Comparison of ENCODE assay signal across 10 mouse cellular contexts in genomic region chr9:65220398-65220797, GRCm38 (mm10). TPM values are rescaled to one million over a fixed set of nuclear protein-coding genes. Genes with fewer than 3 reads are reported as not detected.
DNase-seq lines count a peak whose midpoint lies in the region; ATAC-seq and TF ChIP-seq lines count a peak whose summit lies in the region.
"Not testable (repeated sequence)": the region's sequence is repeated elsewhere in the genome, so short reads cannot be mapped to it uniquely, and the experiment has no call there.
"Had no signal": no experiment of that assay in that cellular context is flagged by ENCODE, and none has a peak within 500 bp of the region (broad histone marks: within the 10 kb centered on the region; RNA-seq: fewer than 3 reads in every experiment).

No protein-coding gene starts in this region.

- not testable (repeated sequence) for TF ChIP-seq EP300 in MEL (IDR thresholded peaks at IDR 0.05; ENCODE audit: low read depth in 1 of 2, low read length in 2 of 2); liver, embryonic 14.5 days (IDR thresholded peaks at IDR 0.05; ENCODE audit: low read depth); lung, postnatal 0 days (IDR thresholded peaks at IDR 0.05)

- not testable (repeated sequence) for H3K27me3 ChIP-seq in MEL (ENCODE audit: control insufficient read depth in 1 of 2, insufficient read depth in 2 of 2, low read length in 2 of 2); forebrain, postnatal 0 days (ENCODE audit: insufficient read depth, low read length); hindbrain, postnatal 0 days (ENCODE audit: insufficient read depth, low read length); liver, embryonic 14.5 days (ENCODE audit: control insufficient read depth, insufficient read depth, low read length); lung, postnatal 0 days (replicated peaks; ENCODE audit: insufficient read depth, low read length)

- TF ChIP-seq POLR2A in MEL (IDR thresholded peaks at IDR 0.05; ENCODE audit: control insufficient read depth in 1 of 2, insufficient read depth in 1 of 2, low read depth in 1 of 2, low read length in 2 of 2, poor library complexity in 1 of 2): not testable (repeated sequence)

- not testable (repeated sequence) for TF ChIP-seq RAD21 in MEL (IDR thresholded peaks at IDR 0.05; ENCODE audit: low read depth, low read length)

- not testable (repeated sequence) for ATAC-seq in forebrain, postnatal 0 days; hindbrain, postnatal 0 days; liver, embryonic 14.5 days (ENCODE audit: insufficient read depth); lung, postnatal 0 days

- not testable (repeated sequence) for H3K79me2 ChIP-seq in MEL (ENCODE audit: control insufficient read depth, insufficient read depth, low read length, poor library complexity)

- H3K4me3 ChIP-seq in MEL (ENCODE audit: control insufficient read depth in 1 of 2, insufficient read depth in 1 of 2, low read depth in 2 of 2, low read length in 2 of 2); forebrain, postnatal 0 days (ENCODE audit: low read depth, low read length); hindbrain, postnatal 0 days (ENCODE audit: low read length); layer of hippocampus, adult 2 months; liver, embryonic 14.5 days (ENCODE audit: insufficient read depth in 1 of 2, low read depth in 2 of 2, low read length in 2 of 2); lung, postnatal 0 days (ENCODE audit: low read depth, low read length): not testable (repeated sequence)

- H3K9me3 ChIP-seq in MEL (replicated peaks; ENCODE audit: insufficient read depth, low read length); forebrain, postnatal 0 days (ENCODE audit: low read length); hindbrain, postnatal 0 days (ENCODE audit: low read length); liver, embryonic 14.5 days (ENCODE audit: control insufficient read depth, low read length); lung, postnatal 0 days (ENCODE audit: low read length): not testable (repeated sequence)

- WGBS in forebrain, postnatal 0 days: 41% methylated on average over 3 of the region's 3 CpGs
- 41% methylated on average over 3 of the region's 3 CpGs for WGBS in hindbrain, postnatal 0 days
- WGBS in liver, embryonic 14.5 days (ENCODE audit: insufficient replicate concordance): 49% methylated on average over 3 of the region's 3 CpGs
- 36% methylated on average over 3 of the region's 3 CpGs for WGBS in lung, postnatal 0 days

- not testable (repeated sequence) for H3K4me1 ChIP-seq in MEL (ENCODE audit: control insufficient read depth in 1 of 2, insufficient read depth in 2 of 2, low read length in 2 of 2); forebrain, postnatal 0 days (ENCODE audit: insufficient read depth); hindbrain, postnatal 0 days (ENCODE audit: insufficient read depth, low read length); lung, postnatal 0 days (ENCODE audit: insufficient read depth, low read depth, low read length)
- H3K4me1 ChIP-seq in liver, embryonic 14.5 days (replicated peaks; ENCODE audit: control insufficient read depth in 2 of 2, insufficient read depth in 2 of 2, low read length in 1 of 2): peaks cover 33 to 36% of the 10 kb centered on the region in 2 experiments

- DNase-seq in MEL (ENCODE audit: low read depth, low spot score): peak; percentile 36
- DNase-seq in forebrain, postnatal 0 days; hindbrain, postnatal 0 days (ENCODE audit: low spot score); layer of hippocampus, adult 2 months (ENCODE audit: low spot score in 2 of 2); liver, embryonic 14.5 days (ENCODE audit: low read depth in 3 of 3, low spot score in 3 of 3); lung, postnatal 0 days (ENCODE audit: low spot score): not testable (repeated sequence)

- not testable (repeated sequence) for H3K36me3 ChIP-seq in MEL (ENCODE audit: control insufficient read depth in 1 of 2, insufficient read depth in 2 of 2, low read length in 2 of 2); forebrain, postnatal 0 days (ENCODE audit: insufficient read depth); hindbrain, postnatal 0 days (ENCODE audit: insufficient read depth, low read length); liver, embryonic 14.5 days (replicated peaks; ENCODE audit: control insufficient read depth, insufficient read depth, low read depth); lung, postnatal 0 days (ENCODE audit: insufficient read depth, low read length)

- H3K9ac ChIP-seq in MEL (ENCODE audit: control insufficient read depth, low read depth, low read length, poor library complexity, severe bottlenecking); forebrain, postnatal 0 days; hindbrain, postnatal 0 days (replicated peaks; ENCODE audit: low read length); liver, embryonic 14.5 days (replicated peaks); lung, postnatal 0 days (replicated peaks; ENCODE audit: low read depth): not testable (repeated sequence)

- H3K27ac ChIP-seq in MEL (ENCODE audit: control insufficient read depth, low read depth, low read length); forebrain, postnatal 0 days (ENCODE audit: low read depth, low read length); hindbrain, postnatal 0 days; layer of hippocampus, adult 2 months; liver, embryonic 14.5 days; lung, postnatal 0 days (ENCODE audit: low read length): not testable (repeated sequence)

- peak in 2 of 3 experiments; percentile 4 to 42; a peak in 2 of 6 replicates for TF ChIP-seq CTCF in MEL (IDR thresholded peaks at IDR 0.05 in 2 of 3, conservative IDR thresholded peaks at IDR 0.05 in 1 of 3; ENCODE audit: control insufficient read depth in 1 of 3, insufficient read depth in 1 of 3, low read depth in 2 of 3, low read length in 3 of 3, poor library complexity in 1 of 3, severe bottlenecking in 1 of 3)
- peak; percentile 42 for TF ChIP-seq CTCF in forebrain, postnatal 0 days (IDR thresholded peaks at IDR 0.05; ENCODE audit: low read depth)
- peak; percentile 51 for TF ChIP-seq CTCF in hindbrain, postnatal 0 days (IDR thresholded peaks at IDR 0.05; ENCODE audit: low read depth)
- TF ChIP-seq CTCF in layer of hippocampus, adult 2 months (conservative IDR thresholded peaks at IDR 0.05): peak; percentile 47
- peak; percentile 54 for TF ChIP-seq CTCF in liver, embryonic 14.5 days (IDR thresholded peaks at IDR 0.05; ENCODE audit: low read depth)
- TF ChIP-seq CTCF in lung, postnatal 0 days (IDR thresholded peaks at IDR 0.05): peak; percentile 23

- not testable (repeated sequence) for H3K4me2 ChIP-seq in forebrain, postnatal 0 days (ENCODE audit: low read depth); hindbrain, postnatal 0 days (ENCODE audit: low read depth, low read length); liver, embryonic 14.5 days (ENCODE audit: low read depth); lung, postnatal 0 days (replicated peaks; ENCODE audit: low read depth, low read length)

TF ChIP-seq in MEL, 35 proteins besides CTCF, POLR2A, EP300 and RAD21:
- TF ChIP-seq SMC3 (IDR thresholded peaks at IDR 0.05; ENCODE audit: low read depth, low read length): peak; percentile 20; the same call in 1 of the 2 replicates
- peak; percentile 29; the same call in 1 of the 2 replicates for TF ChIP-seq ZNF384 (IDR thresholded peaks at IDR 0.05; ENCODE audit: low read depth, low read length)

RNA-seq across cellular contexts. Expression of gene Parp16, which starts 25.2 kb away (rescaled TPM):
- total RNA-seq in MEL (2012; rRNA removed): 1.3 and 1.4 TPM in 2 replicates
- 1 to 10 TPM in 1 of 2 experiments, not detected in 1; 5.1 TPM for polyA plus RNA-seq in MEL (2012; ENCODE audit: insufficient read depth in 1 of 2, insufficient read length in 2 of 2, low read depth in 1 of 2, low replicate concordance in 2 of 2, missing spikeins in 1 of 2)
- 6.1 and 6.3 TPM in 2 replicates for total RNA-seq in forebrain, postnatal 0 days (2014; rRNA removed)
- 4.2 and 6.7 TPM in 2 replicates for polyA plus RNA-seq in forebrain, postnatal 0 days (2015; fragmentation: Nextera tagmentation; extraction: Ambion mirVana)
- total RNA-seq in hindbrain, postnatal 0 days (2014; rRNA removed): 2.6 and 6.7 TPM in 2 replicates
- polyA plus RNA-seq in hindbrain, postnatal 0 days (2015; fragmentation: Nextera tagmentation; extraction: Ambion mirVana): 5.9 and 6.3 TPM in 2 replicates
- 1 to 10 TPM; 5.0 to 5.1 TPM for total RNA-seq in layer of hippocampus, adult 2 months (2021)
- 4.9 and 5.7 TPM in 2 replicates for polyA plus RNA-seq in liver, embryonic 14.5 days (2012; rRNA removed)
- polyA plus RNA-seq in liver, embryonic 14.5 days (2014; fragmentation: Nextera tagmentation; extraction: Ambion mirVana): 7.2 and 9.3 TPM in 2 replicates
- polyA plus RNA-seq in lung, postnatal 0 days (2015; fragmentation: Nextera tagmentation; extraction: Ambion mirVana): 5.3 and 5.4 TPM in 2 replicates

RNA-seq across cellular contexts. Expression of gene Cilp, which starts 44.6 kb away (rescaled TPM):
- total RNA-seq in MEL (2012; rRNA removed): not detected in 2 replicates
- under 1 TPM in 1 of 2 experiments, not detected in 1; 0.01 TPM for polyA plus RNA-seq in MEL (2012; ENCODE audit: insufficient read depth in 1 of 2, insufficient read length in 2 of 2, low read depth in 1 of 2, low replicate concordance in 2 of 2, missing spikeins in 1 of 2)
- 0.14 and 0.46 TPM in 2 replicates for total RNA-seq in forebrain, postnatal 0 days (2014; rRNA removed)
- 0.09 and 0.16 TPM in 2 replicates for polyA plus RNA-seq in forebrain, postnatal 0 days (2015; fragmentation: Nextera tagmentation; extraction: Ambion mirVana)
- 0.16 and 0.29 TPM in 2 replicates for total RNA-seq in hindbrain, postnatal 0 days (2014; rRNA removed)
- 0.29 and 0.37 TPM in 2 replicates for polyA plus RNA-seq in hindbrain, postnatal 0 days (2015; fragmentation: Nextera tagmentation; extraction: Ambion mirVana)
- total RNA-seq in layer of hippocampus, adult 2 months (2021): under 1 TPM in 1 of 2 experiments, not detected in 1; 0.26 TPM
- 0.01 TPM in 1 of 2 replicates, not detected in the other for polyA plus RNA-seq in liver, embryonic 14.5 days (2012; rRNA removed)
- polyA plus RNA-seq in liver, embryonic 14.5 days (2014; fragmentation: Nextera tagmentation; extraction: Ambion mirVana): not detected in 2 replicates
- 0.08 and 0.13 TPM in 2 replicates for polyA plus RNA-seq in lung, postnatal 0 days (2015; fragmentation: Nextera tagmentation; extraction: Ambion mirVana)
- polyA plus RNA-seq: activated CD4-positive, CD25-positive, alpha-beta regulatory T cell, adult 4 months; forebrain, embryonic 10.5 days; G1E; heart, embryonic 12.5 days had no signal
